Mouse (Mus musculus) MEL (cell line): ENCODE data around the gene Dnhd1. TPM values are rescaled to one million over a fixed set of nuclear protein-coding genes. Genes with fewer than 3 reads are reported as not detected.

Experiments
- DNase-seq: peaks from one replicate; pipeline ENCODE4 v3.0.0; 2011; ENCODE audit warnings: low read depth, low spot score
- H3K27ac ChIP-seq: 2 replicates; pipeline ENCODE4 v1.5.1; 2012; ENCODE audit warnings: low read depth, mild to moderate bottlenecking, control low read depth, low read length, moderate library complexity; ENCODE audit not compliant: control insufficient read depth
- H3K27me3 ChIP-seq, 2 experiments: fragments of 150-350 bp in 1 of 2; sonication (generic) in 1 of 2; 2 replicates each; pipeline ENCODE4 v1.6.1; 2012; ENCODE audit warnings: low read length in 2 of 2, mild to moderate bottlenecking in 2 of 2, improper control_type of control experiment in 1 of 2, moderate library complexity in 1 of 2; ENCODE audit not compliant: insufficient read depth in 2 of 2, control insufficient read depth in 1 of 2
- H3K36me3 ChIP-seq, 2 experiments: 2 replicates each; pipeline ENCODE4 v1.6.1; 2012 to 2014; ENCODE audit warnings: low read length in 2 of 2, improper control_type of control experiment in 1 of 2, inconsistent platforms in 1 of 2, mild to moderate bottlenecking in 1 of 2; ENCODE audit not compliant: insufficient read depth in 2 of 2, control insufficient read depth in 1 of 2
- H3K4me1 ChIP-seq, 2 experiments: fragments of 150-350 bp in 1 of 2; sonication (generic) in 1 of 2; 2 replicates each; pipeline ENCODE4 v1.6.1; 2012; ENCODE audit warnings: low read length in 2 of 2, improper control_type of control experiment in 1 of 2, mild to moderate bottlenecking in 1 of 2; ENCODE audit not compliant: insufficient read depth in 2 of 2, control insufficient read depth in 1 of 2
- H3K4me3 ChIP-seq, 2 experiments: fragments of 150-350 bp in 1 of 2; sonication (generic) in 1 of 2; 2 replicates each; pipeline ENCODE4 v1.5.1; 2012; ENCODE audit warnings: low read depth in 2 of 2, low read length in 2 of 2, mild to moderate bottlenecking in 2 of 2, moderate library complexity in 2 of 2, control low read depth in 1 of 2, improper control_type of control experiment in 1 of 2; ENCODE audit not compliant: control insufficient read depth in 1 of 2, insufficient read depth in 1 of 2
- H3K79me2 ChIP-seq: 2 replicates; pipeline ENCODE4 v1.6.1; 2012; ENCODE audit warnings: mild to moderate bottlenecking, low read length, moderate library complexity; ENCODE audit not compliant: control insufficient read depth, poor library complexity, insufficient read depth
- H3K9ac ChIP-seq: 2 replicates; pipeline ENCODE4 v1.6.1; 2012; ENCODE audit warnings: low read depth, mild to moderate bottlenecking, control low read depth, low read length, moderate library complexity; ENCODE audit not compliant: control insufficient read depth, poor library complexity, severe bottlenecking
- H3K9me3 ChIP-seq: fragments of 150-350 bp; sonication (generic); replicated peaks from 2 replicates; pipeline ENCODE4 v1.6.1; 2012; ENCODE audit warnings: mild to moderate bottlenecking, low read length, improper control_type of control experiment, moderate library complexity; ENCODE audit not compliant: insufficient read depth
- BHLHE40 ChIP-seq: IDR thresholded peaks from 2 replicates; pipeline ENCODE4 v1.6.1; 2012; ENCODE audit warnings: low read depth, mild to moderate bottlenecking, inconsistent platforms, low read length, improper control_type of control experiment, borderline replicate concordance
- CHD2 ChIP-seq: IDR thresholded peaks from 2 replicates; pipeline ENCODE4 v1.6.1; 2011; ENCODE audit warnings: low read length, improper control_type of control experiment
- CTCF ChIP-seq, 3 experiments: IDR thresholded peaks in 2 of 3; conservative IDR thresholded peaks in 1 of 3; 2 replicates each; pipeline ENCODE4 v1.5.1; 2011 to 2012; ENCODE audit warnings: low read length in 3 of 3, low read depth in 2 of 3, mild to moderate bottlenecking in 2 of 3, improper control_type of control experiment in 1 of 3, inconsistent platforms in 1 of 3, mixed read lengths in 1 of 3, moderate library complexity in 1 of 3; ENCODE audit not compliant: control insufficient read depth in 1 of 3, insufficient read depth in 1 of 3, poor library complexity in 1 of 3, severe bottlenecking in 1 of 3
- ELF1 ChIP-seq: IDR thresholded peaks from 2 replicates; pipeline ENCODE4 v1.6.1; 2014; ENCODE audit warnings: low read depth, mild to moderate bottlenecking, inconsistent platforms, low read length, improper control_type of control experiment, moderate library complexity
- ETS1 ChIP-seq: IDR thresholded peaks from 2 replicates; pipeline ENCODE4 v1.6.1; 2012; ENCODE audit warnings: low read depth, mild to moderate bottlenecking, inconsistent platforms, low read length, improper control_type of control experiment, moderate library complexity
- GABPA ChIP-seq: IDR thresholded peaks from 2 replicates; pipeline ENCODE4 v1.6.1; 2012; ENCODE audit warnings: low read depth, mild to moderate bottlenecking, inconsistent platforms, low read length, improper control_type of control experiment, moderate library complexity
- GATA1 ChIP-seq: IDR thresholded peaks from 2 replicates; pipeline ENCODE4 v1.6.1; 2011; ENCODE audit warnings: low read depth, low read length, improper control_type of control experiment
- JUND ChIP-seq: IDR thresholded peaks from 2 replicates; pipeline ENCODE4 v1.6.1; 2011; ENCODE audit warnings: low read depth, mild to moderate bottlenecking, improper control_type of control experiment, low read length
- KAT2A ChIP-seq: conservative IDR thresholded peaks from 2 replicates; pipeline ENCODE4 v1.6.1; 2012; ENCODE audit warnings: low read depth, low read length, improper control_type of control experiment, inconsistent platforms
- MAFK ChIP-seq: IDR thresholded peaks from 2 replicates; pipeline ENCODE4 v1.6.1; 2011; ENCODE audit warnings: low read depth, mild to moderate bottlenecking, low read length, improper control_type of control experiment, borderline replicate concordance
- MAZ ChIP-seq: IDR thresholded peaks from 2 replicates; pipeline ENCODE4 v1.6.1; 2012; ENCODE audit warnings: low read depth, mild to moderate bottlenecking, inconsistent platforms, low read length, improper control_type of control experiment
- MEF2A ChIP-seq: IDR thresholded peaks from 2 replicates; pipeline ENCODE4 v1.6.1; 2014; ENCODE audit warnings: low read depth, mild to moderate bottlenecking, inconsistent platforms, low read length, improper control_type of control experiment; ENCODE audit not compliant: poor library complexity, insufficient replicate concordance, severe bottlenecking; ENCODE audit errors: extremely low read depth
- MYC ChIP-seq: IDR thresholded peaks from 2 replicates; pipeline ENCODE4 v1.6.1; 2011; ENCODE audit warnings: low read depth, mild to moderate bottlenecking, low read length, improper control_type of control experiment, moderate library complexity
- NRF1 ChIP-seq: IDR thresholded peaks from 2 replicates; pipeline ENCODE4 v1.6.1; 2014; ENCODE audit warnings: low read depth, mild to moderate bottlenecking, inconsistent platforms, low read length, improper control_type of control experiment, moderate library complexity; ENCODE audit not compliant: poor library complexity, insufficient read depth, severe bottlenecking
- POLR2A ChIP-seq, 2 experiments: IDR thresholded peaks; 2 replicates each; pipeline ENCODE4 v1.6.1; 2011 to 2012; ENCODE audit warnings: low read length in 2 of 2, mild to moderate bottlenecking in 2 of 2, control low read depth in 1 of 2, improper control_type of control experiment in 1 of 2, low read depth in 1 of 2, moderate library complexity in 1 of 2; ENCODE audit not compliant: control insufficient read depth in 1 of 2, insufficient read depth in 1 of 2, poor library complexity in 1 of 2
- POLR2AphosphoS2 ChIP-seq: IDR thresholded peaks from 2 replicates; pipeline ENCODE4 v1.6.1; 2011; ENCODE audit warnings: low read length, improper control_type of control experiment
- RAD21 ChIP-seq: IDR thresholded peaks from 2 replicates; pipeline ENCODE4 v1.6.1; 2011; ENCODE audit warnings: mild to moderate bottlenecking, low read depth, low read length, improper control_type of control experiment
- RCOR1 ChIP-seq: IDR thresholded peaks from 2 replicates; pipeline ENCODE4 v1.6.1; 2012; ENCODE audit warnings: low read depth, mild to moderate bottlenecking, inconsistent platforms, low read length, improper control_type of control experiment
- SIN3A ChIP-seq: IDR thresholded peaks from 2 replicates; pipeline ENCODE4 v1.6.1; 2012; ENCODE audit warnings: low read length, improper control_type of control experiment, inconsistent platforms
- SMC3 ChIP-seq: IDR thresholded peaks from 2 replicates; pipeline ENCODE4 v1.6.1; 2011; ENCODE audit warnings: low read depth, low read length, improper control_type of control experiment
- TAL1 ChIP-seq: IDR thresholded peaks from 2 replicates; pipeline ENCODE4 v1.6.1; 2012; ENCODE audit warnings: mild to moderate bottlenecking, inconsistent platforms, low read length, moderate library complexity, mixed read lengths
- TCF12 ChIP-seq: IDR thresholded peaks from 2 replicates; pipeline ENCODE4 v1.6.1; 2014; ENCODE audit warnings: low read depth, mild to moderate bottlenecking, inconsistent platforms, low read length, improper control_type of control experiment, moderate library complexity
- UBTF ChIP-seq: IDR thresholded peaks from 2 replicates; pipeline ENCODE4 v1.6.1; 2012; ENCODE audit warnings: low read depth, mild to moderate bottlenecking, inconsistent platforms, low read length, improper control_type of control experiment, moderate library complexity, borderline replicate concordance; ENCODE audit not compliant: insufficient read depth
- USF1 ChIP-seq: IDR thresholded peaks from 2 replicates; pipeline ENCODE4 v1.6.1; 2014; ENCODE audit warnings: low read depth, mild to moderate bottlenecking, inconsistent platforms, low read length, improper control_type of control experiment, moderate library complexity
- USF2 ChIP-seq, 2 experiments: IDR thresholded peaks; 2 replicates each; pipeline ENCODE4 v1.6.1; 2011 to 2012; ENCODE audit warnings: improper control_type of control experiment in 2 of 2, low read length in 2 of 2, borderline replicate concordance in 1 of 2, inconsistent platforms in 1 of 2, low read depth in 1 of 2, mild to moderate bottlenecking in 1 of 2; ENCODE audit not compliant: insufficient read depth in 1 of 2
- ZC3H11A ChIP-seq: IDR thresholded peaks from 2 replicates; pipeline ENCODE4 v1.6.1; 2012; ENCODE audit warnings: low read depth, mild to moderate bottlenecking, inconsistent platforms, low read length, improper control_type of control experiment
- ZMIZ1 ChIP-seq: IDR thresholded peaks from 2 replicates; pipeline ENCODE4 v1.6.1; 2012; ENCODE audit warnings: low read depth, mild to moderate bottlenecking, inconsistent platforms, low read length, improper control_type of control experiment, moderate library complexity
- ZNF384 ChIP-seq: IDR thresholded peaks from 2 replicates; pipeline ENCODE4 v1.6.1; 2012; ENCODE audit warnings: low read depth, mild to moderate bottlenecking, inconsistent platforms, low read length, improper control_type of control experiment
- polyA plus RNA-seq, 2 experiments: library from polyadenylated mRNA; stranded (reverse) in 1 of 2; unstranded in 1 of 2; fragments of >175 nt in 1 of 2; fragments of >200 nt in 1 of 2; gene quantifications; 2 replicates each; pipeline versions ENCODE4 v1.2.1 to v1.2.4; 2012; ENCODE audit warnings: low replicate concordance in 2 of 2, low read depth in 1 of 2; ENCODE audit not compliant: insufficient read length in 2 of 2, insufficient read depth in 1 of 2, missing spikeins in 1 of 2
- total RNA-seq: library from RNA; depleted of rRNA; stranded (reverse); fragments of 300-350 nt; gene quantifications from 2 replicates; pipeline ENCODE4 v1.2.3, GENCODE M21; 2012

Gene Dnhd1
- total and polyA plus RNA-seq, 3 experiments = 1.7 to 2.6 TPM; not detected in 1

DNA sequence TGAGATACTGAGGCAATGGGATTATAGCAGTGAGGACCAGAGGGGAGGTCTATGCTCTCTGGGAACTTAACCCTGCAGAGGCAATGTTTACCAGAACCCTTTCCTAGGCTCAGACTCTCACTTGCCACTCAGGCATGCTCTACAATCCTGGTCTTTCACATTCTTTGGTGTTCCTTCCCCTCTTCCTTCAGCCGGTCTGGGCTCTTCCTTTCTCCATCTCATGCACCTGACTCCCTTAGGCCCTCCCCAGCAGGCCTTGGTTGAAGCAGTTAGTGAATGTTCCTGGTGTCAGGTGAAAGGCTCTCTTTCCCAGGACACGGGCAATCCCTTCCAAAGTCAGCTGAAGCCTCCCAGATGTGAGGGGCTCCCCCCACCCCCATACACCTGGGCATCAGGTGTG lies 10.9 kb upstream of the Dnhd1 start, which contains the start of gene Timm10b:
TSS of gene Timm10b (plus strand) at position 301 of the 400 bp plus-strand sequence.
- Histone ChIP-seq H3K9me3 (no peaks in the 10 kb centered on the region), H3K9ac (peak within 1 kb of the TSS; percentile 90), H3K79me2 (peaks cover 27% of the 10 kb centered on the region)
- no peak for TF ChIP-seq SIN3A
- no peak for TF ChIP-seq MEF2A
- TF ChIP-seq ZMIZ1 = no peak
- TF ChIP-seq MYC = no peak
- TF ChIP-seq JUND = no peak
- TF ChIP-seq USF1 = no peak
- TF ChIP-seq, all 39 proteins: peak for 0
- Histone ChIP-seq H3K4me1 (peaks cover 5 to 21% of the 10 kb centered on the region in 2 experiments; a peak in 3 of 4 replicates), H3K27me3 (no peaks in the 10 kb centered on the region), H3K4me3 (peak within 1 kb of the TSS; percentile 84 to 89), H3K27ac (peak within 1 kb of the TSS; percentile 86), H3K36me3 (peaks cover 0 to 24% of the 10 kb centered on the region in 2 experiments; a peak in 2 of 4 replicates)
- DNase-seq = no peak

GRCm38 (mm10) chr7:105640233-105640893 lies 10.3 kb upstream of the Dnhd1 start, which contains the start of the genes Arfip2 and Gm45799:
TSS of gene Arfip2 (minus strand) at chr7:105640416.
TSS of gene Gm45799 (plus strand) at chr7:105640552.
- Histone ChIP-seq H3K79me2 (peaks cover 27% of the 10 kb centered on the region), H3K9ac (peak within 1 kb of the TSS; percentile 90), H3K4me3 (peak within 1 kb of the TSS; percentile 84 to 89), H3K27ac (peak within 1 kb of the TSS; percentile 86), H3K36me3 (peaks cover 0 to 19% of the 10 kb centered on the region in 2 experiments; a peak in 2 of 4 replicates), H3K4me1 (peaks cover 2 to 17% of the 10 kb centered on the region in 2 experiments; a peak in 2 of 4 replicates), H3K27me3 (no peaks in the 10 kb centered on the region), H3K9me3 (no peaks in the 10 kb centered on the region)
- DNase-seq = peak; percentile 98
- no peak; the same call in 1 of the 2 replicates for TF ChIP-seq NRF1
- peak; percentile 33; the same call in 1 of the 2 replicates for TF ChIP-seq CHD2
- 0 out of 2 replicates have a peak, but pooled peaks have one; percentile 5 for TF ChIP-seq UBTF
- peak; percentile 70; the same call in 1 of the 2 replicates for TF ChIP-seq KAT2A
- TF ChIP-seq SMC3 = no peak
- peak; percentile 84 to 88 for TF ChIP-seq POLR2A (IDR thresholded peaks at IDR 0.05; ENCODE audit: control insufficient read depth in 1 of 2, insufficient read depth in 1 of 2, low read depth in 1 of 2, low read length in 2 of 2, poor library complexity in 1 of 2)
- peak; percentile 30; the same call in 1 of the 2 replicates for TF ChIP-seq ETS1
- peak; percentile 53; the same call in 1 of the 2 replicates for TF ChIP-seq TCF12
- TF ChIP-seq MYC = peak; percentile 71; the same call in 1 of the 2 replicates
- TF ChIP-seq GABPA = no peak
- TF ChIP-seq POLR2AphosphoS2 = peak; percentile 85
- TF ChIP-seq RAD21 = no peak
- no peak for TF ChIP-seq RCOR1
- TF ChIP-seq MAZ = peak; percentile 86; the same call in 1 of the 2 replicates
- peak; percentile 90 for TF ChIP-seq ELF1
- no peak for TF ChIP-seq MEF2A
- TF ChIP-seq CTCF (IDR thresholded peaks at IDR 0.05 in 2 of 3, conservative IDR thresholded peaks at IDR 0.05 in 1 of 3; ENCODE audit: control insufficient read depth in 1 of 3, insufficient read depth in 1 of 3, low read depth in 2 of 3, low read length in 3 of 3, poor library complexity in 1 of 3, severe bottlenecking in 1 of 3) = no peak
- TF ChIP-seq SIN3A = peak; percentile 90
- TF ChIP-seq TAL1 = no peak
- TF ChIP-seq ZC3H11A = no peak
- no peak for TF ChIP-seq MAFK
- no peak for TF ChIP-seq ZNF384
- TF ChIP-seq USF2 (IDR thresholded peaks at IDR 0.05; ENCODE audit: borderline replicate concordance in 1 of 2, insufficient read depth in 1 of 2, low read depth in 1 of 2, low read length in 2 of 2) = no peak
- no peak for TF ChIP-seq GATA1
- TF ChIP-seq USF1 = peak; percentile 6; the same call in 1 of the 2 replicates
- TF ChIP-seq BHLHE40 = no peak
